Mouse (Mus musculus): ENCODE data around the gene Pgp. TPM values are rescaled to one million over a fixed set of nuclear protein-coding genes. Genes with fewer than 3 reads are reported as not detected.
"Not testable (repeated sequence)": the region's sequence is repeated elsewhere in the genome, so short reads cannot be mapped to it uniquely, and the experiment has no call there.

Pgp gene
- 51.0 and 54.0 TPM in 2 replicates for polyA plus RNA-seq (2015; fragmentation: Nextera tagmentation; extraction: Ambion mirVana)

GRCm38 (mm10) chr17:24469910-24470602 is at the start of gene Pgp, which contains the start of gene E4f1:
Gene Pgp (plus strand): TSS chr17:24470392.
Gene E4f1 (minus strand): TSS chr17:24470313.
- ATAC-seq (replicated peaks) = peak; percentile 98
- no peaks in the 10 kb centered on the region for H3K9me3 ChIP-seq
- peaks cover 32% of the 10 kb centered on the region for H3K4me1 ChIP-seq
- WGBS = under 1% methylated on average over 56 of the region's 75 CpGs
- H3K9ac ChIP-seq (replicated peaks) = peak within 1 kb of the TSS; percentile 75
- H3K36me3 ChIP-seq = peaks cover 11% of the 10 kb centered on the region; the same call in 1 of the 2 replicates
- peak within 1 kb of the TSS; percentile 82 for H3K4me3 ChIP-seq
- peak within 1 kb of the TSS; percentile 90 for H3K27ac ChIP-seq (replicated peaks)
- H3K4me2 ChIP-seq (replicated peaks) = peak within 1 kb of the TSS; percentile 87
- no peaks in the 10 kb centered on the region for H3K27me3 ChIP-seq

GRCm38 (mm10) chr17:24423114-24423513 is 47.1 kb upstream of the Pgp start:
- H3K27ac ChIP-seq (replicated peaks) = no peak overlapping the region
- no peak overlapping the region for H3K9ac ChIP-seq (replicated peaks)
- no peak for ATAC-seq (replicated peaks)
- no peaks in the 10 kb centered on the region for H3K9me3 ChIP-seq
- WGBS = 96% methylated on average over 4 of the region's 4 CpGs
- H3K4me3 ChIP-seq = no peak overlapping the region
- no peak overlapping the region for H3K4me2 ChIP-seq (replicated peaks)
- no peaks in the 10 kb centered on the region for H3K27me3 ChIP-seq
- H3K36me3 ChIP-seq = peaks cover 68% of the 10 kb centered on the region
- peaks cover 11% of the 10 kb centered on the region for H3K4me1 ChIP-seq

GRCm38 (mm10) chr17:24424489-24424888 is 45.7 kb upstream of the Pgp start:
- peaks cover 11% of the 10 kb centered on the region for H3K4me1 ChIP-seq
- no peaks in the 10 kb centered on the region for H3K27me3 ChIP-seq
- H3K27ac ChIP-seq (replicated peaks) = no peak overlapping the region
- H3K9me3 ChIP-seq = no peaks in the 10 kb centered on the region
- H3K36me3 ChIP-seq = peaks cover 56% of the 10 kb centered on the region
- no peak overlapping the region for H3K4me2 ChIP-seq (replicated peaks)
- no peak overlapping the region for H3K9ac ChIP-seq (replicated peaks)
- no peak overlapping the region for H3K4me3 ChIP-seq
- WGBS = 91% methylated on average over 5 of the region's 5 CpGs
- ATAC-seq (replicated peaks) = no peak

GRCm38 (mm10) chr17:24425326-24425725 is 44.9 kb upstream of the Pgp start:
- H3K36me3 ChIP-seq = peaks cover 47% of the 10 kb centered on the region
- WGBS = 90% methylated on average over 6 of the region's 8 CpGs
- not testable (repeated sequence) for ATAC-seq (replicated peaks)

GRCm38 (mm10) chr17:24425905-24426304 is 44.3 kb upstream of the Pgp start:
- Histone ChIP-seq H3K9ac (replicated peaks) (no peak overlapping the region), H3K27ac (replicated peaks) (peak overlapping the region; percentile 95), H3K4me3 (no peak overlapping the region), H3K9me3 (no peaks in the 10 kb centered on the region), H3K4me1 (peaks cover 11% of the 10 kb centered on the region), H3K36me3 (peaks cover 42% of the 10 kb centered on the region), H3K27me3 (no peaks in the 10 kb centered on the region), H3K4me2 (replicated peaks) (peak overlapping the region; percentile 51; the same call in 1 of the 2 replicates)
- 85% methylated on average over 7 of the region's 7 CpGs for WGBS
- ATAC-seq (replicated peaks) = 0 out of 2 replicates have a peak, but pooled peaks have one; percentile 2

More at GRCm38 (mm10) chr17:24425326-24425725, 44.9 kb upstream of the Pgp start:
- H3K4me2 ChIP-seq (replicated peaks); H3K27ac ChIP-seq (replicated peaks); H3K9me3 ChIP-seq; H3K9ac ChIP-seq (replicated peaks); H3K27me3 ChIP-seq; H3K4me3 ChIP-seq: not testable (repeated sequence)
- peaks cover 11% of the 10 kb centered on the region for H3K4me1 ChIP-seq

GRCm38 (mm10) chr17:24426471-24427169 is 43.6 kb upstream of the Pgp start, which contains the start of gene Eci1:
Gene Eci1 (plus strand): TSS chr17:24426641.
- Histone ChIP-seq H3K4me1 (peaks cover 11% of the 10 kb centered on the region), H3K27me3 (no peaks in the 10 kb centered on the region), H3K9me3 (no peaks in the 10 kb centered on the region), H3K9ac (replicated peaks) (peak within 1 kb of the TSS; percentile 84), H3K27ac (replicated peaks) (peak within 1 kb of the TSS; percentile 95), H3K4me2 (replicated peaks) (peak within 1 kb of the TSS; percentile 51), H3K36me3 (peaks cover 35% of the 10 kb centered on the region), H3K4me3 (peak within 1 kb of the TSS; percentile 76)
- ATAC-seq (replicated peaks) = peak; percentile 97
- under 1% methylated on average over 48 of the region's 48 CpGs for WGBS

- Histone ChIP-seq H3K9me3 (no peaks in the 10 kb centered on the region), H3K27me3 (no peaks in the 10 kb centered on the region), H3K9ac (replicated peaks) (peak overlapping the region; percentile 84), H3K4me3 (peak overlapping the region; percentile 76), H3K27ac (replicated peaks) (peak overlapping the region; percentile 95; the same call in 1 of the 2 replicates), H3K4me1 (peaks cover 11% of the 10 kb centered on the region), H3K4me2 (replicated peaks) (peak overlapping the region; percentile 51), H3K36me3 (peaks cover 29% of the 10 kb centered on the region)
- WGBS = 5% methylated on average over 8 of the region's 8 CpGs
- ATAC-seq (replicated peaks) = no peak
Observed at GRCm38 (mm10) chr17:24427170-24427557, 43.0 kb upstream of the Pgp start.

- ATAC-seq (replicated peaks) = no peak
- no peak overlapping the region for H3K9ac ChIP-seq (replicated peaks)
- no peaks in the 10 kb centered on the region for H3K9me3 ChIP-seq
- peaks cover 11% of the 10 kb centered on the region for H3K4me1 ChIP-seq
- H3K4me2 ChIP-seq (replicated peaks) = no peak overlapping the region
- no peaks in the 10 kb centered on the region for H3K27me3 ChIP-seq
- no peak overlapping the region for H3K27ac ChIP-seq (replicated peaks)
- WGBS = 85% methylated on average over 14 of the region's 14 CpGs
- peaks cover 8% of the 10 kb centered on the region for H3K36me3 ChIP-seq
- H3K4me3 ChIP-seq = no peak overlapping the region
Observed at GRCm38 (mm10) chr17:24429201-24429983, 40.8 kb upstream of the Pgp start.

- Histone ChIP-seq H3K9me3 (no peaks in the 10 kb centered on the region), H3K4me1 (no peaks in the 10 kb centered on the region), H3K36me3 (peaks cover 29% of the 10 kb centered on the region), H3K27ac (replicated peaks) (no peak overlapping the region), H3K9ac (replicated peaks) (no peak overlapping the region), H3K4me3 (no peak overlapping the region), H3K27me3 (no peaks in the 10 kb centered on the region), H3K4me2 (replicated peaks) (no peak overlapping the region)
- peak; percentile 48 for ATAC-seq (replicated peaks)
- WGBS = 71% methylated on average over 5 of the region's 5 CpGs
Observed at GRCm38 (mm10) chr17:24437016-24437415, 33.2 kb upstream of the Pgp start.

GRCm38 (mm10) chr17:24440377-24440776 is 29.8 kb upstream of the Pgp start:
- 90% methylated on average over 8 of the region's 8 CpGs for WGBS
- Histone ChIP-seq H3K27me3 (no peaks in the 10 kb centered on the region), H3K36me3 (peaks cover 47% of the 10 kb centered on the region), H3K4me2 (replicated peaks) (no peak overlapping the region), H3K27ac (replicated peaks) (no peak overlapping the region), H3K4me3 (no peak overlapping the region), H3K9me3 (no peaks in the 10 kb centered on the region), H3K9ac (replicated peaks) (no peak overlapping the region), H3K4me1 (no peaks in the 10 kb centered on the region)
- no peak for ATAC-seq (replicated peaks)

GRCm38 (mm10) chr17:24441148-24441547 is 29.0 kb upstream of the Pgp start:
- 45% methylated on average over 2 of the region's 2 CpGs for WGBS
- Histone ChIP-seq H3K9ac (replicated peaks) (no peak overlapping the region), H3K4me3 (no peak overlapping the region), H3K4me2 (replicated peaks) (no peak overlapping the region), H3K4me1 (no peaks in the 10 kb centered on the region), H3K27ac (replicated peaks) (no peak overlapping the region), H3K36me3 (peaks cover 55% of the 10 kb centered on the region), H3K27me3 (no peaks in the 10 kb centered on the region), H3K9me3 (no peaks in the 10 kb centered on the region)
- ATAC-seq (replicated peaks) = no peak
